Mouse (Mus musculus) midbrain, embryonic 14.5 days (tissue): Measurements from ENCODE around the gene Vsig2. TPM values are rescaled to one million over a fixed set of nuclear protein-coding genes. Genes with fewer than 3 reads are reported as not detected.

Experiments used
- ATAC-seq: fragments of 200-750 bp; cut with Nextera tagmentation; 2 replicates; pipeline ENCODE4 v1.8.0; 2017; ENCODE audit warnings: moderate number of reproducible peaks, moderate library complexity; ENCODE audit not compliant: low FRiP score, low TSS enrichment
- DNase-seq: peaks from one replicate; pipeline ENCODE4 v3.0.0-alpha.2; 2015
- H3K27ac ChIP-seq: fragments of 300-500 bp; sonication (generic); replicated peaks from 2 replicates; pipeline ENCODE4 v1.5.1; 2014; ENCODE audit warnings: mild to moderate bottlenecking, low read depth, low read length, moderate library complexity
- H3K27me3 ChIP-seq: fragments of 300-500 bp; sonication (generic); 2 replicates; pipeline ENCODE4 v1.6.1; 2014; ENCODE audit warnings: low read length, control low read depth, mixed read lengths; ENCODE audit not compliant: control insufficient read depth, insufficient read depth
- H3K36me3 ChIP-seq: fragments of 300-500 bp; sonication (generic); 2 replicates; pipeline ENCODE4 v1.6.1; 2014; ENCODE audit warnings: low read length, control low read depth; ENCODE audit not compliant: control insufficient read depth, insufficient read depth
- H3K4me1 ChIP-seq: fragments of 300-500 bp; sonication (generic); 2 replicates; pipeline ENCODE4 v1.6.1; 2014; ENCODE audit warnings: mild to moderate bottlenecking, antibody characterized with exemption, low read length, control low read depth; ENCODE audit not compliant: control insufficient read depth, insufficient read depth
- H3K4me2 ChIP-seq: fragments of 300-500 bp; sonication (generic); 2 replicates; pipeline ENCODE4 v1.6.1; 2014; ENCODE audit warnings: mild to moderate bottlenecking, low read length, moderate library complexity
- H3K4me3 ChIP-seq: fragments of 300-500 bp; sonication (generic); replicated peaks from 2 replicates; pipeline ENCODE4 v1.5.1; 2014; ENCODE audit warnings: low read depth, low read length
- H3K9ac ChIP-seq: fragments of 300-500 bp; sonication (generic); replicated peaks from 2 replicates; pipeline ENCODE4 v1.6.1; 2014; ENCODE audit warnings: mild to moderate bottlenecking, low read length, moderate library complexity
- H3K9me3 ChIP-seq: fragments of 300-500 bp; sonication (generic); 2 replicates; pipeline ENCODE4 v1.6.1; 2016; ENCODE audit warnings: low read length, control low read depth, mixed read lengths; ENCODE audit not compliant: control insufficient read depth
- WGBS: fragments of 180-500 bp; shearing (Covaris S2); extraction: QIAGEN DNeasy Blood & Tissue Kit; methylation state at CpG from one replicate; pipeline ENCODE4 v1.1.7; 2014; 5-methylcytosine and 5-hydroxymethylcytosine counted together
- polyA plus RNA-seq: library from polyadenylated mRNA; unstranded; fragments of >200 nt; fragmentation: Nextera tagmentation; extraction: Ambion mirVana; gene quantifications from 2 replicates; pipeline ENCODE4 v1.2.1, GENCODE M21; 2014

The Vsig2 gene
- polyA plus RNA-seq, 1 experiment from 2014 or later: 0.29 TPM

DNA sequence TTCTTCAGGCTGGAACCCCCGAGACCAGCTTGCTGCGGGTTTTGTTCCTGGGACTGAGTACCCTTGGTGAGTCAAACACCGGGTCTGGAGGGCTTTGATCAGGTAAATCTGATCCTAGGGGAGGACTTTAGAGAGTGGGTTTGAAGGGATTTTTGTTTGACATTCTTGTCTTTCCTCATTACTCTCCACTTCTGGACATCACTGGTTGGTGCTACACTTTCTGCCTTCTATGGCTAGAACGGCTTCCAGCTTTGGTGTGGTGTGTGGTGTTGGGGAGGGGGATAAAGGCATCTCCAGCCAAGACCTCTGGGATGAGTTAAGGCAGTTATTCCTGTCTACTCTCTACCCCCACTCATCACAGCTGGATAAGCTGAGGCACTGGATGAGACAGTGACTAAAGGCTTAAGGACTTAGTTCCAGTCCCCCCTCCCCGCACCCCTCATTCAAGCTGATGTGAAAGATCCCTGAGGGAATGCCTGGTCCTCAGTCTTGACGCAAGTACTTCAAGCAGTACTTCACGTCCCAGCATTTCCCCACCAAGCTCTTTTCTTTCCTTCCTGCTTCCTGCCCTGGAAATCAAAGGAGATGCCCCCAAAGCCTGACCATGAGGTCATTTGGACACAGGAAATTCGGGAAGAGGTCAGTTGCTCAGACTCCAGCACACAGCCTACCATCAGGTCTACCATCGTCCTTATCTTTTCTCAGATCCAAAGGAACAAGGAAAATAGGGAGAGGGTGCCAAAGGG lies 10.7 kb upstream of the Vsig2 start:
- H3K4me3 ChIP-seq: peak overlapping the region; percentile 15; the same call in 1 of the 2 replicates
- no peak for DNase-seq
- peaks cover 16% of the 10 kb centered on the region; the same call in 1 of the 2 replicates for H3K4me1 ChIP-seq
- no peak overlapping the region for H3K27ac ChIP-seq
- H3K4me2 ChIP-seq: no peak overlapping the region
- no peak for ATAC-seq
- H3K9me3 ChIP-seq: no peaks in the 10 kb centered on the region
- peaks cover 63% of the 10 kb centered on the region for H3K27me3 ChIP-seq
- H3K9ac ChIP-seq: no peak overlapping the region
- WGBS: 17% methylated on average over 9 of the region's 9 CpGs
- H3K36me3 ChIP-seq: peaks cover 9% of the 10 kb centered on the region; the same call in 1 of the 2 replicates

DNA sequence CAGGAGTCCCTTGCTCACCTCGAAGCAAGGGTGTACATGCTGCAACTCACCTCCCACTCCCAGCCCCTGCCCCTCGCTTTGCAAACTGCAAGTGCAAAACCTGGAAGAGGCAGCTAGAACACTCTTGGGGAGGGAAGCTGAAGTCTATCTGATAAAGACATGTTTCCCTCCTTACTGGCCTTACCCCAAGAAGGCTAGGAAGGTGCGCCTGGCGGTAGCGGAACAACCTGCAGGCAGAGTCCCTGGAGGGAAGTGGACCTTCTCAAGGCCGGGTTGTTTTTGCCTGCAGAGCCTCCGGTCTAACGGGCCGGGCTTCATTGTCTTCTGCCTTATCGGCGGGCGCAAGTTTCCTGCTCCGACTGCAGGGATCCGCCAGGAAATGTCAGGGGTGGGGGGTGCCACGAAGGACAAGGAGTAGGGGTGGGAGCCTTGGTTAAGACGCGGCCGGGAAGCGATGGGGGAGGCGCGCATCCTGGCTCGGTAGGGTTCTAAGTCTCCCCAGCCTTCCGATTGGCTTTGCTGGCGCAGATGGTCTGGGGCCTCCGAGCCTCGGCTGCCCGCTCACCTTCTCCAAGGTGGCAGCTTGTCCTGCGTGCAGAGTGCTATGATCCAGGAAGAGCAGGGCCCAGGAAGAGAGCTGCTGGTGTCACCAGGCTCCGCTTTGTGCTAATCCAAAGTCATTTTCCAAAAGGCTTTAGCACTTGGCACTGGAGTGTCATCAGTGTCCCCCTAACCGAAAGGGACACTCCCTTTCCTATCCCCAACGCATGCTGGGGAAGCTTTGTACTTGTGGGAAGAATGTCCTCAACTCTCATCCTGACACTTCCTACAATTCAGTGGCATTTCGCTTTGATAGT lies 8.8 kb upstream of the Vsig2 start:
- WGBS: 2% methylated on average over 32 of the region's 32 CpGs
- no peaks in the 10 kb centered on the region for H3K9me3 ChIP-seq
- H3K4me3 ChIP-seq: peak overlapping the region; percentile 31
- H3K27me3 ChIP-seq: peaks cover 63% of the 10 kb centered on the region
- no peak overlapping the region for H3K27ac ChIP-seq
- peaks cover 16% of the 10 kb centered on the region; the same call in 1 of the 2 replicates for H3K4me1 ChIP-seq
- DNase-seq: peak; percentile 62
- ATAC-seq: peak; percentile 41; the same call in 1 of the 2 replicates
- H3K36me3 ChIP-seq: no peaks in the 10 kb centered on the region
- H3K4me2 ChIP-seq: peak overlapping the region; percentile 59
- peak overlapping the region; percentile 50; the same call in 1 of the 2 replicates for H3K9ac ChIP-seq

DNA sequence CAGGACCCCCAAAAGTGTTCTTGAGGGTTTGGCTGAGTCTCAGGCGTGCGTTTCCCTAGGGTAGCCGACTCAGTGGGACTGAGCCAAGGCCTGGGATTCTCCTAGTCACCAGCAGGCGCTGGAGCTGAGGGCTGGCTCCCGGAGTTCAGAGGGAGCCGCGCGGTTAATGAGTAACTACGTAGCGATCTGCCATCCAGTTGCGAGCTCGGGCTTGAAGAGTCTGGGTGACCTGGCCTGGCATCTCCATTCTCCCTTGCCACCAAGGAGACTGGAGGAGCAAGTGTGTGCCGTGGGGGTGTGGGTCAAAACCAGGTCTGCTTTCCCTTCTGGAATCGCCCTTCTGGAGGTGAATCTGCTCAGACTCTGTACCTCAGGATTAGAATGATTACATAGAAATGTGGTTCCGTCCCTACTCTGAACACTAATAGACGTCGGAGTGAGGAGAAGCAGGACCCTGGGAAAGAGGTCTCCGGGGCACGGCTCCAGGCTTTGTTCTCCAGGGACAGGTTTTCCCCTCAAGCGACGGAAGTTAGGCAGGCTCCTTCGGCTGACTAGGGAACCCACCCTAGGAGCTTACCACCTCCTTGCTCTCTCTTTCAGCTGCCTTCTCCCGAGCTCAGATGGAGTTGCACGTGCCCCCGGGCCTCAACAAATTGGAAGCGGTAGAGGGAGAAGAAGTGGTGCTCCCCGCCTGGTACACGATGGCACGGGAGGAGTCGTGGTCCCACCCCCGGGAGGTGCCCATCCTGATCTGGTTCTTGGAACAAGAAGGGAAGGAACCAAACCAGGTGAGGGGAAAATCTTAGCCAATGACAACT lies 8.0 kb upstream of the Vsig2 start:
- ATAC-seq (peak; percentile 59), DNase-seq (peak; percentile 79)
- Histone ChIP-seq H3K9ac (no peak overlapping the region; the same call in 1 of the 2 replicates), H3K27ac (no peak overlapping the region; the same call in 1 of the 2 replicates), H3K4me3 (peak overlapping the region; percentile 31), H3K9me3 (no peaks in the 10 kb centered on the region), H3K36me3 (no peaks in the 10 kb centered on the region), H3K4me1 (peaks cover 16% of the 10 kb centered on the region; the same call in 1 of the 2 replicates), H3K4me2 (peak overlapping the region; percentile 59), H3K27me3 (peaks cover 56% of the 10 kb centered on the region)
- 2% methylated on average over 31 of the region's 31 CpGs for WGBS

DNA sequence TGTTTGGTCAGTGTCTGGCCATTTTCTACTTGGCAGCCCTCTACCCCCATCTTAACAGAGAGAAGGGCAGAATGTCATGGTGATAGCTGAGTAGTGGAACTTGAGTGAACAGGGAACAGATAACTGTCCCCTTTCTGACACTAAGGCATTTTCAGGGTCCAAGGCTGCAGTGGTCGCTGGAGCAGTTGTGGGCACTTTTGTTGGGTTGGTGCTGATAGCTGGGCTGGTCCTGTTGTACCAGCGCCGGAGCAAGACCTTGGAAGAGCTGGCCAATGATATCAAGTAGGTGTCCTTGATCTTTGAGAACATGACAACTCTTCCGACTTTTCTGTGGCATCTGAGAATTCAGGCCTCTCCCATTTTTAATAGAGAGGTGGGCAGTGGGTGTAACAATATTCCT lies 2.2 kb upstream of the Vsig2 start:
- DNase-seq (no peak), ATAC-seq (no peak)
- Histone ChIP-seq H3K4me3 (no peak overlapping the region), H3K9ac (no peak overlapping the region), H3K27me3 (peaks cover 4% of the 10 kb centered on the region), H3K4me1 (no peaks in the 10 kb centered on the region), H3K9me3 (no peaks in the 10 kb centered on the region), H3K36me3 (no peaks in the 10 kb centered on the region), H3K4me2 (no peak overlapping the region), H3K27ac (no peak overlapping the region)
- WGBS: 80% methylated on average over 4 of the region's 4 CpGs

- DNase-seq (no peak), ATAC-seq (no peak)
- no peaks in the 10 kb centered on the region for H3K27me3 ChIP-seq
- H3K4me2 ChIP-seq: no peak overlapping the region
- no peak overlapping the region for H3K27ac ChIP-seq
- WGBS: 82% methylated on average over 5 of the region's 5 CpGs
- no peak overlapping the region for H3K4me3 ChIP-seq
- H3K4me1 ChIP-seq: no peaks in the 10 kb centered on the region
- H3K9ac ChIP-seq: no peak overlapping the region
- H3K9me3 ChIP-seq: no peaks in the 10 kb centered on the region
- H3K36me3 ChIP-seq: no peaks in the 10 kb centered on the region
Observed at GRCm38 (mm10) chr9:37537658-37538250, 1.3 kb upstream of the Vsig2 start.

DNA sequence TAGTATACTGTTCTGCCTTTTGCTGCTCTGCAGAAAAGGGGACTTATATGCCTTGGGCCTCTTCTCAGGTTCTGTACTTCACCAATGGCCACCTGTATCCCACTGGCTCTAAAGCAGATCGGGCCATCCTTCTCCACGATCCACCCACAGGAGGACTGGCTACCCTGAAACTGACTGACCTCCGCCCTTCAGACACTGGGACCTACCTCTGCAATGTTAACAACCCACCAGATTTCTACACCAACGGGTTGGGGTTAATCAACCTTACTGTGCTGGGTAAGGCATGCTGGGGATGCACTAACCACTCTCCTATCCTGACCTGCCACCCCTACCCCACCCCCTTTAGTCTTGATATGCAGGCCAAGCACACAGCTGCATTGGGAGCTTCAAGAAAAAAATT lies 1.2 kb downstream of the Vsig2 start:
- 93% methylated on average over 4 of the region's 4 CpGs for WGBS
- Histone ChIP-seq H3K4me2 (no peak overlapping the region), H3K4me1 (peaks cover 12% of the 10 kb centered on the region), H3K9me3 (no peaks in the 10 kb centered on the region), H3K27ac (no peak overlapping the region), H3K9ac (no peak overlapping the region), H3K36me3 (no peaks in the 10 kb centered on the region), H3K4me3 (no peak overlapping the region), H3K27me3 (peaks cover 8% of the 10 kb centered on the region; the same call in 1 of the 2 replicates)
- ATAC-seq: no peak
- DNase-seq: no peak

- Histone ChIP-seq H3K4me3 (no peak overlapping the region), H3K27ac (no peak overlapping the region), H3K36me3 (no peaks in the 10 kb centered on the region), H3K9me3 (no peaks in the 10 kb centered on the region), H3K4me2 (no peak overlapping the region), H3K9ac (no peak overlapping the region), H3K27me3 (peaks cover 15% of the 10 kb centered on the region), H3K4me1 (peaks cover 13% of the 10 kb centered on the region)
- 88% methylated on average over 6 of the region's 6 CpGs for WGBS
- ATAC-seq (no peak), DNase-seq (no peak)
Observed at GRCm38 (mm10) chr9:37540701-37541575, 1.9 kb downstream of the Vsig2 start.
